Mouse (Mus musculus) liver, embryonic 12.5 days (tissue): ENCODE data around the gene Ywhab. TPM values are rescaled to one million over a fixed set of nuclear protein-coding genes. Genes with fewer than 3 reads are reported as not detected.
A peak's percentile ranks its signal among the peaks of the same experiment; 100 is the strongest.

Experiments used
- ATAC-seq: fragments of 200-750 bp; cut with Nextera tagmentation; 2 replicates; pipeline ENCODE4 v1.8.0; 2017; ENCODE audit warnings: moderate number of reproducible peaks, mild to moderate bottlenecking, moderate library complexity
- H3K27ac ChIP-seq: fragments of 300-500 bp; sonication (generic); 2 replicates; pipeline ENCODE4 v1.5.1; 2016; ENCODE audit warnings: mild to moderate bottlenecking
- H3K27me3 ChIP-seq: fragments of 300-500 bp; sonication (generic); replicated peaks from 2 replicates; pipeline ENCODE4 v1.6.1; 2016; ENCODE audit warnings: mild to moderate bottlenecking, moderate library complexity
- H3K36me3 ChIP-seq: fragments of 300-500 bp; sonication (generic); 2 replicates; pipeline ENCODE4 v1.6.1; 2016; ENCODE audit warnings: mild to moderate bottlenecking, moderate library complexity
- H3K4me1 ChIP-seq: fragments of 300-500 bp; sonication (generic); 2 replicates; pipeline ENCODE4 v1.6.1; 2016
- H3K4me2 ChIP-seq: fragments of 300-500 bp; sonication (generic); 2 replicates; pipeline ENCODE4 v1.6.1; 2016; ENCODE audit warnings: mild to moderate bottlenecking, moderate library complexity
- H3K4me3 ChIP-seq: fragments of 300-500 bp; sonication (generic); 2 replicates; pipeline ENCODE4 v1.5.1; 2016; ENCODE audit warnings: mild to moderate bottlenecking, moderate library complexity
- H3K9ac ChIP-seq: fragments of 300-500 bp; sonication (generic); 2 replicates; pipeline ENCODE4 v1.6.1; 2016; ENCODE audit warnings: mild to moderate bottlenecking, moderate library complexity
- H3K9me3 ChIP-seq: fragments of 300-500 bp; sonication (generic); replicated peaks from 2 replicates; pipeline ENCODE4 v1.6.1; 2016; ENCODE audit warnings: mild to moderate bottlenecking, moderate library complexity
- WGBS: fragments of 180-500 bp; shearing (Covaris S2); methylation state at CpG from one replicate; pipeline ENCODE4 v1.1.7; 2016; ENCODE audit not compliant: insufficient replicate concordance; 5-methylcytosine and 5-hydroxymethylcytosine counted together
- polyA plus RNA-seq: library from polyadenylated mRNA; unstranded; fragments of >200 nt; fragmentation: Nextera tagmentation; extraction: Ambion mirVana; gene quantifications from 2 replicates; pipeline ENCODE4 v1.2.1, GENCODE M21; 2016

The Ywhab gene
- polyA plus RNA-seq, 1 experiment from 2014 or later: 161 TPM

DNA sequence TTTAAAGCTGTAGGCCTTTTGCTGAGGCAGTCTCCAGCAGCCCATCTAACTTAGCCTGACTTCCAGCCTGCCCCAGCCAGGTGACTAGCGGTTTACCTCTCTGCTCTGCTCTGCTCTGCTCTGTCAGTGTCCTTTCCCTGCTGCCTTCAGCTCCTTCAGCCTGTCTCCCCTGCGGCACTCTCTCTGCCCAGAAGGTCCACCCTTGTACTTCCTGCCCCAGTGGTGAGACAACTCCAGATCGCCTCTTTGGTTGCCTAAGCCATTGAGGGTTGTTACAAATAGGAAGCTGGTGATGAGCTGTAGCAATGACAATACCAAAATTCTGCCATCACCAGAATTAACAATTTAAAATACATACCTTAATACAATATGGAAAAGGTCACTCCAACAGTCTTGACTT is 16.2 kb downstream of the Ywhab start:
- H3K4me2 ChIP-seq: no peak overlapping the region
- H3K4me1 ChIP-seq: peaks cover 56% of the 10 kb centered on the region
- peaks cover 50% of the 10 kb centered on the region for H3K36me3 ChIP-seq
- WGBS: 66% methylated on average over 3 of the region's 3 CpGs
- H3K9ac ChIP-seq: no peak overlapping the region
- H3K27ac ChIP-seq: no peak overlapping the region
- H3K27me3 ChIP-seq: no peaks in the 10 kb centered on the region
- no peak for ATAC-seq
- no peak overlapping the region for H3K4me3 ChIP-seq
- H3K9me3 ChIP-seq: no peaks in the 10 kb centered on the region

- no peaks in the 10 kb centered on the region for H3K27me3 ChIP-seq
- H3K36me3 ChIP-seq: peaks cover 92% of the 10 kb centered on the region
- 90% methylated on average over 16 of the region's 16 CpGs for WGBS
Measured at GRCm38 (mm10) chr2:164015304-164015703, 20.5 kb downstream of the Ywhab start.

GRCm38 (mm10) chr2:164018910-164019309 is 24.1 kb downstream of the Ywhab start:
- 69% methylated on average over 3 of the region's 3 CpGs for WGBS
- H3K4me3 ChIP-seq: no peak overlapping the region
- ATAC-seq: no peak
- no peaks in the 10 kb centered on the region for H3K4me1 ChIP-seq
- peaks cover 62% of the 10 kb centered on the region for H3K36me3 ChIP-seq
- no peak overlapping the region for H3K27ac ChIP-seq
- H3K9me3 ChIP-seq: no peaks in the 10 kb centered on the region
- no peak overlapping the region for H3K9ac ChIP-seq
- no peak overlapping the region for H3K4me2 ChIP-seq
- H3K27me3 ChIP-seq: no peaks in the 10 kb centered on the region

More at GRCm38 (mm10) chr2:164015304-164015703, 20.5 kb downstream of the Ywhab start:
- no peak overlapping the region for H3K4me2 ChIP-seq
- no peak for ATAC-seq
- H3K4me1 ChIP-seq: peaks cover 17% of the 10 kb centered on the region
- no peak overlapping the region for H3K9ac ChIP-seq
- H3K27ac ChIP-seq: no peak overlapping the region
- no peaks in the 10 kb centered on the region for H3K9me3 ChIP-seq
- no peak overlapping the region for H3K4me3 ChIP-seq

- ATAC-seq: no peak
Measured at GRCm38 (mm10) chr2:164019943-164020342, 25.2 kb downstream of the Ywhab start.

GRCm38 (mm10) chr2:164022104-164022503 is 27.3 kb downstream of the Ywhab start:
- H3K36me3 ChIP-seq: peaks cover 30% of the 10 kb centered on the region
- no peaks in the 10 kb centered on the region for H3K4me1 ChIP-seq
- no peak overlapping the region for H3K9ac ChIP-seq
- H3K9me3 ChIP-seq: no peaks in the 10 kb centered on the region
- H3K4me3 ChIP-seq: no peak overlapping the region
- H3K27me3 ChIP-seq: no peaks in the 10 kb centered on the region
- WGBS: 23% methylated on average over 2 of the region's 2 CpGs
- H3K27ac ChIP-seq: no peak overlapping the region
- no peak for ATAC-seq
- H3K4me2 ChIP-seq: no peak overlapping the region

More at GRCm38 (mm10) chr2:164019943-164020342, 25.2 kb downstream of the Ywhab start:
- 63% methylated on average over 4 of the region's 4 CpGs for WGBS
- Histone ChIP-seq H3K36me3 (peaks cover 52% of the 10 kb centered on the region), H3K9me3 (no peaks in the 10 kb centered on the region), H3K27ac (no peak overlapping the region), H3K4me2 (no peak overlapping the region), H3K4me3 (no peak overlapping the region), H3K9ac (no peak overlapping the region), H3K27me3 (no peaks in the 10 kb centered on the region), H3K4me1 (no peaks in the 10 kb centered on the region)

- Histone ChIP-seq H3K4me3 (no peak within 1 kb of the TSS), H3K27ac (no peak within 1 kb of the TSS), H3K4me2 (no peak within 1 kb of the TSS), H3K9me3 (no peaks in the 10 kb centered on the region), H3K4me1 (no peaks in the 10 kb centered on the region), H3K27me3 (no peaks in the 10 kb centered on the region), H3K36me3 (peaks cover under 1% of the 10 kb centered on the region; the same call in 1 of the 2 replicates), H3K9ac (no peak within 1 kb of the TSS)
- ATAC-seq: no peak
- WGBS: 77% methylated on average over 16 of the region's 16 CpGs
Measured at GRCm38 (mm10) chr2:164025150-164025549, 30.4 kb downstream of the Ywhab start, which contains the start of gene Pabpc1l. Pabpc1l (plus strand) TSS chr2:164025450.

- no peak overlapping the region for H3K4me2 ChIP-seq
- no peaks in the 10 kb centered on the region for H3K36me3 ChIP-seq
- H3K9ac ChIP-seq: no peak overlapping the region
- H3K27me3 ChIP-seq: no peaks in the 10 kb centered on the region
- 58% methylated on average over 10 of the region's 10 CpGs for WGBS
- H3K4me3 ChIP-seq: no peak overlapping the region
- no peak overlapping the region for H3K27ac ChIP-seq
- ATAC-seq: no peak
- no peaks in the 10 kb centered on the region for H3K4me1 ChIP-seq
- H3K9me3 ChIP-seq: no peaks in the 10 kb centered on the region
Measured at GRCm38 (mm10) chr2:164031147-164031546, 36.4 kb downstream of the Ywhab start.

DNA sequence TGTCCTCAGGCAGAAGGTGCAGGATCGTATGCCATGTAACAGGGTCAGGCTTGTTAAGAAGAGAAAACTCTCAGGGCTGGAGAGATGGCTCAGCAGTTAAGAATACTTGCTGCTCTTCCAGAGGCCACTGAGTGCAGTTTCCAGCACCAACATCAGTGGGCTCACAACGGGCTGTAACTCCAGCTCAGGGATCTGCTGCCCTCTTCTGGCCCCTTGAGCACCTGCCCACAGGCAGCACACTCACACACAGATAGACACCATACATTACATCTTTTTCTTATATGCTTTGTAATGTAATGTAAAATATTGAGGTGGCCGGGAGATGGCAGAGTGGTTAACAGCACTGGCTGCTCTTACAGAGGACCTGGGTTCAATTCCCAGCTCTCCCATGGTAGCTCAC is 38.2 kb downstream of the Ywhab start:
- Histone ChIP-seq H3K36me3 (no peaks in the 10 kb centered on the region), H3K27me3 (no peaks in the 10 kb centered on the region), H3K4me2 (no peak overlapping the region), H3K4me1 (0 out of 2 replicates have a peak, but pooled peaks cover 5% of the 10 kb centered on the region), H3K9me3 (no peaks in the 10 kb centered on the region), H3K27ac (no peak overlapping the region), H3K4me3 (no peak overlapping the region), H3K9ac (no peak overlapping the region)
- 75% methylated on average over 3 of the region's 3 CpGs for WGBS
- no peak for ATAC-seq

GRCm38 (mm10) chr2:164036520-164037019 is 41.8 kb downstream of the Ywhab start:
- no peak overlapping the region for H3K4me3 ChIP-seq
- no peak overlapping the region for H3K4me2 ChIP-seq
- no peak overlapping the region for H3K27ac ChIP-seq
- no peaks in the 10 kb centered on the region for H3K36me3 ChIP-seq
- ATAC-seq: peak; percentile 50; the same call in 1 of the 2 replicates
- WGBS: 26% methylated on average over 10 of the region's 10 CpGs
- H3K9ac ChIP-seq: no peak overlapping the region
- H3K9me3 ChIP-seq: no peaks in the 10 kb centered on the region
- H3K4me1 ChIP-seq: 0 out of 2 replicates have a peak, but pooled peaks cover 5% of the 10 kb centered on the region
- no peaks in the 10 kb centered on the region for H3K27me3 ChIP-seq

DNA sequence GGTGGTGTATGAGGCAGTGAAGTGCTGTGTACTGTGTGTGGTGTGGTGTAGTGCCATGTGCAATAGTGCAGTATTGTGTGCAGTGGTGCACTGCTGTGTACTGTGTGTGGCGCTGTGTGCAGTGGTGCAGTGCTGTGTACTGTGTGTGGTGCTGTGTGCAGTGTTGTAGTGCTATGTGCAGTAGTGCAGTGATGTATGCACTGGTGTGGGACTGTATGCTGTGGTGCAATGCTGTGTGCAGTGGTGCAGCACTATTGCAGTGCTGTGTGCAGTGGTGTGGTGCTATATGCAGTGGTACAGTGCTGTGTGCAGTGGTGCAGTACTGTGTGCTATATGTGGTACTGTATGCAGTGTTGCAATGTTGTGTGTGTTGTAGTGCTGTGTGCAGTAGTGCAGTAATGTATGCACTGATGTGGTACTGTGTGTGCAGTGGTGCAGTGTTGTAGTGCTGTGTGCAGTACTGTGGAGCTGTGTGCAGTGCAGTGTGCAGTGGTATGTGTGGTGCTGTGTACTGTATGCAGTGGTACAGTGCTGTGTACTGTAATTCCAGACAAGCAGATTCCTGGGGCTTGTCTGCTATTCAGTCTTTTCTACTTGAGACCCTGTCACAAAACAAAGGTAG is 43.8 kb downstream of the Ywhab start:
- Histone ChIP-seq H3K9me3 (no peaks in the 10 kb centered on the region), H3K4me3 (no peak overlapping the region), H3K4me2 (no peak overlapping the region), H3K4me1 (0 out of 2 replicates have a peak, but pooled peaks cover 5% of the 10 kb centered on the region), H3K27me3 (no peaks in the 10 kb centered on the region), H3K9ac (no peak overlapping the region), H3K27ac (no peak overlapping the region), H3K36me3 (no peaks in the 10 kb centered on the region)
- ATAC-seq: 0 out of 2 replicates have a peak, but pooled peaks have one; percentile 34
- WGBS: 80% methylated on average over 1 of the region's 1 CpGs

GRCm38 (mm10) chr2:164040949-164041348 is 46.2 kb downstream of the Ywhab start:
- ATAC-seq: no peak
- no peak overlapping the region for H3K9ac ChIP-seq
- no peaks in the 10 kb centered on the region for H3K9me3 ChIP-seq
- no peak overlapping the region for H3K4me3 ChIP-seq
- H3K27ac ChIP-seq: no peak overlapping the region
- WGBS: 64% methylated on average over 6 of the region's 6 CpGs
- H3K4me1 ChIP-seq: 0 out of 2 replicates have a peak, but pooled peaks cover 5% of the 10 kb centered on the region
- H3K4me2 ChIP-seq: no peak overlapping the region
- no peaks in the 10 kb centered on the region for H3K27me3 ChIP-seq
- no peaks in the 10 kb centered on the region for H3K36me3 ChIP-seq

- Histone ChIP-seq H3K4me2 (no peak overlapping the region), H3K36me3 (no peaks in the 10 kb centered on the region), H3K27me3 (no peaks in the 10 kb centered on the region), H3K9me3 (no peaks in the 10 kb centered on the region), H3K9ac (no peak overlapping the region), H3K4me1 (0 out of 2 replicates have a peak, but pooled peaks cover 4% of the 10 kb centered on the region), H3K4me3 (no peak overlapping the region), H3K27ac (no peak overlapping the region)
- no peak for ATAC-seq
- 68% methylated on average over 2 of the region's 2 CpGs for WGBS
Measured at GRCm38 (mm10) chr2:164041523-164041922, 46.8 kb downstream of the Ywhab start.
